In the genomic region with DNA sequence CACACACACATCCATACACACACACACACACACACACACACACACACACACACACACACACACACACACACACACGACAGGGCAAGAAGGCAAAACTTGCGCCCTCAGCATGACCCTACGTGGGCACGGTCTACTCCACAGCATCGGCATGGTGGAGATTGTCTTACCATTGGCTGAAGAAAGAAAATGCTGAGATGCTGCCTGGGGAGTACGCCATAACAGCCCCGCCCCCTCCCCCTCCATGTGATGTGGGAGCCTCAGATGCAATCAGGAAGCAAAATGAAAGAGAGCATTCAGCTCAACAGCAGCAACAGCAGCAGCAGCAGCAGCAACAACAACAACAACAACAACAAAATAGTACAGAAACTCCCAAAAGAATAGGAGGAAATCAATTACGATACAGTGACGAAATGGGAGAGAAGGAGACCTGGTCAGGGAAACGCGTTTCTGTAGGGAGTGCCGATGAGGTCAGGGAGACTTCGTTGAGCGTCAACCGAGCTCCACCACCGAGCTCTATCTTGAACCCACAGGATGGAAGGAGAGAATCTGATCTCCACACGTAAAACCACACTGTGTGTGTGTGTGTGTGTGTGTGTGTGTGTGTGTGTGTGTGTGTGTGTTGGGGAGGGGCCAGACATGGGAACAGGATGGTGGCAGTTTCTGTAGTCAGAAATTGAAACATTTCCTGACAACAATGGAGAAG, we compare ENCODE assay signal across 8 mouse cellular contexts. TPM values are rescaled to one million over a fixed set of nuclear protein-coding genes. Genes with fewer than 3 reads are reported as not detected.
A peak's percentile ranks its signal among the peaks of the same experiment; 100 is the strongest.
DNase-seq lines count a peak whose midpoint lies in the region; ATAC-seq and TF ChIP-seq lines count a peak whose summit lies in the region.

No protein-coding gene starts in this region.

- no peak for TF ChIP-seq CTCF in lung, adult 2 months (IDR thresholded peaks at IDR 0.05; ENCODE audit: insufficient read depth, low read length)
- TF ChIP-seq CTCF in liver, embryonic 14.5 days (IDR thresholded peaks at IDR 0.05; ENCODE audit: low read depth) = no peak
- no peak for TF ChIP-seq CTCF in stomach, postnatal 0 days (IDR thresholded peaks at IDR 0.05; ENCODE audit: low read depth)

- H3K27me3 ChIP-seq in hindbrain, embryonic 13.5 days = no peaks in the 10 kb centered on the region
- H3K27me3 ChIP-seq in liver, embryonic 14.5 days (ENCODE audit: control insufficient read depth, insufficient read depth, low read length) = no peaks in the 10 kb centered on the region
- no peaks in the 10 kb centered on the region for H3K27me3 ChIP-seq in stomach, postnatal 0 days (ENCODE audit: control insufficient read depth, insufficient read depth, low read length)
- no peaks in the 10 kb centered on the region for H3K27me3 ChIP-seq in forebrain, embryonic 11.5 days (ENCODE audit: control insufficient read depth, insufficient read depth, low read length)

- TF ChIP-seq POLR2A in lung, adult 2 months (IDR thresholded peaks at IDR 0.05; ENCODE audit: borderline replicate concordance, extremely low read depth, low read depth, low read length) = no peak

- H3K27ac ChIP-seq in hindbrain, embryonic 13.5 days = peak overlapping the region; percentile 52
- H3K27ac ChIP-seq in liver, embryonic 14.5 days = no peak overlapping the region
- 0 out of 2 replicates have a peak overlapping the region, but pooled peaks have one; percentile 30 for H3K27ac ChIP-seq in stomach, postnatal 0 days (replicated peaks)
- no peak overlapping the region for H3K27ac ChIP-seq in forebrain, embryonic 11.5 days (ENCODE audit: low read depth, low read length)

- H3K4me3 ChIP-seq in lung, adult 2 months (replicated peaks; ENCODE audit: extremely low read depth, low read depth, low read length) = peak overlapping the region; percentile 51
- H3K4me3 ChIP-seq in hindbrain, embryonic 13.5 days = no peak overlapping the region
- H3K4me3 ChIP-seq in liver, embryonic 14.5 days (ENCODE audit: insufficient read depth in 1 of 2, low read depth in 2 of 2, low read length in 2 of 2) = peak overlapping the region in 1 of 2 experiments; percentile 7; a peak in 1 of 4 replicates
- H3K4me3 ChIP-seq in stomach, postnatal 0 days (ENCODE audit: low read depth, low read length) = no peak overlapping the region
- H3K4me3 ChIP-seq in forebrain, embryonic 11.5 days (ENCODE audit: low read depth, low read length) = no peak overlapping the region

- ATAC-seq in hindbrain, embryonic 13.5 days (ENCODE audit: low FRiP score) = peak; percentile 35; the same call in 1 of the 2 replicates
- no peak; the same call in 1 of the 2 replicates for ATAC-seq in liver, embryonic 14.5 days (ENCODE audit: insufficient read depth)
- no peak for ATAC-seq in stomach, postnatal 0 days (ENCODE audit: low FRiP score, low TSS enrichment)
- no peak for ATAC-seq in forebrain, embryonic 11.5 days (replicated peaks; ENCODE audit: low FRiP score)

- H3K36me3 ChIP-seq in hindbrain, embryonic 13.5 days = no peaks in the 10 kb centered on the region
- no peaks in the 10 kb centered on the region for H3K36me3 ChIP-seq in liver, embryonic 14.5 days (replicated peaks; ENCODE audit: control insufficient read depth, insufficient read depth, low read depth)
- no peaks in the 10 kb centered on the region for H3K36me3 ChIP-seq in stomach, postnatal 0 days (ENCODE audit: control insufficient read depth, insufficient read depth, low read length)
- H3K36me3 ChIP-seq in forebrain, embryonic 11.5 days (ENCODE audit: control insufficient read depth, insufficient read depth, low read length) = no peaks in the 10 kb centered on the region

- WGBS in lung, adult 2 months = 33% methylated on average over 17 of the region's 17 CpGs
- 62% methylated on average over 17 of the region's 17 CpGs for WGBS in hindbrain, embryonic 13.5 days
- WGBS in liver, embryonic 14.5 days (ENCODE audit: insufficient replicate concordance) = 20% methylated on average over 17 of the region's 17 CpGs
- 64% methylated on average over 16 of the region's 17 CpGs for WGBS in stomach, postnatal 0 days
- WGBS in forebrain, embryonic 11.5 days = 78% methylated on average over 17 of the region's 17 CpGs

- H3K4me1 ChIP-seq in lung, adult 2 months (ENCODE audit: control insufficient read depth, insufficient read depth, low read length) = peaks cover 8% of the 10 kb centered on the region; the same call in 1 of the 2 replicates
- H3K4me1 ChIP-seq in hindbrain, embryonic 13.5 days (replicated peaks) = peaks cover 8% of the 10 kb centered on the region
- peaks cover 0 to 3% of the 10 kb centered on the region in 2 experiments; a peak in 2 of 4 replicates for H3K4me1 ChIP-seq in liver, embryonic 14.5 days (replicated peaks; ENCODE audit: control insufficient read depth in 2 of 2, insufficient read depth in 2 of 2, low read length in 1 of 2)
- peaks cover 3% of the 10 kb centered on the region; the same call in 1 of the 2 replicates for H3K4me1 ChIP-seq in stomach, postnatal 0 days (replicated peaks; ENCODE audit: control insufficient read depth, insufficient read depth)
- 0 out of 2 replicates have a peak, but pooled peaks cover 2% of the 10 kb centered on the region for H3K4me1 ChIP-seq in forebrain, embryonic 11.5 days (replicated peaks; ENCODE audit: control insufficient read depth, insufficient read depth, low read length)

- no peaks in the 10 kb centered on the region; the same call in 1 of the 2 replicates for H3K9me3 ChIP-seq in hindbrain, embryonic 13.5 days
- no peaks in the 10 kb centered on the region for H3K9me3 ChIP-seq in liver, embryonic 14.5 days (ENCODE audit: control insufficient read depth, low read length)
- no peaks in the 10 kb centered on the region for H3K9me3 ChIP-seq in stomach, postnatal 0 days (ENCODE audit: control insufficient read depth, low read length)
- H3K9me3 ChIP-seq in forebrain, embryonic 11.5 days (ENCODE audit: control insufficient read depth, low read length) = no peaks in the 10 kb centered on the region

- peak overlapping the region; percentile 29; the same call in 1 of the 2 replicates for H3K9ac ChIP-seq in hindbrain, embryonic 13.5 days
- no peak overlapping the region for H3K9ac ChIP-seq in liver, embryonic 14.5 days (replicated peaks)
- H3K9ac ChIP-seq in stomach, postnatal 0 days (ENCODE audit: low read length) = peak overlapping the region; percentile 47; the same call in 1 of the 2 replicates
- H3K9ac ChIP-seq in forebrain, embryonic 11.5 days (ENCODE audit: low read length) = no peak overlapping the region

- no peak for DNase-seq in lung, adult 2 months
- no peak for DNase-seq in lung, postnatal 25 days (ENCODE audit: low spot score)
- peak in 1 of 3 experiments; percentile 6 for DNase-seq in liver, embryonic 14.5 days (ENCODE audit: low read depth in 3 of 3, low spot score in 3 of 3)
- no peak for DNase-seq in stomach, postnatal 0 days (ENCODE audit: low spot score)
- DNase-seq in layer of hippocampus, postnatal 10 days (ENCODE audit: low spot score in 2 of 2) = no peak
- no peak for DNase-seq in forebrain, embryonic 11.5 days (ENCODE audit: low spot score)
- DNase-seq in urinary bladder, adult 2 months (ENCODE audit: low spot score) = no peak

- no peak overlapping the region for H3K4me2 ChIP-seq in hindbrain, embryonic 13.5 days
- H3K4me2 ChIP-seq in liver, embryonic 14.5 days (ENCODE audit: low read depth) = peak overlapping the region; percentile 41
- no peak overlapping the region for H3K4me2 ChIP-seq in stomach, postnatal 0 days (replicated peaks; ENCODE audit: low read depth)
- no peak overlapping the region for H3K4me2 ChIP-seq in forebrain, embryonic 11.5 days (ENCODE audit: low read depth, low read length, severe bottlenecking)

- TF ChIP-seq EP300 in liver, embryonic 14.5 days (IDR thresholded peaks at IDR 0.05; ENCODE audit: low read depth) = no peak
- TF ChIP-seq EP300 in stomach, postnatal 0 days (optimal IDR thresholded peaks at IDR 0.05) = no peak

RNA-seq across cellular contexts. Expression of a gene that starts 21.5 kb away (rescaled TPM):
- 8.3 and 8.7 TPM in 2 replicates for polyA plus RNA-seq in lung, adult 2 months (2012; rRNA removed)
- polyA plus RNA-seq in hindbrain, embryonic 13.5 days (2015; fragmentation: Nextera tagmentation; extraction: Ambion mirVana) = 22.1 and 24.6 TPM in 2 replicates
- 0.04 and 0.14 TPM in 2 replicates for polyA plus RNA-seq in liver, embryonic 14.5 days (2012; rRNA removed)
- polyA plus RNA-seq in liver, embryonic 14.5 days (2014; fragmentation: Nextera tagmentation; extraction: Ambion mirVana) = not detected in 2 replicates
- 11.6 and 12.8 TPM in 2 replicates for polyA plus RNA-seq in stomach, postnatal 0 days (2015; fragmentation: Nextera tagmentation; extraction: Ambion mirVana)
- 1 to 10 TPM; 5.4 to 6.8 TPM for total RNA-seq in layer of hippocampus, postnatal 10 days (2021)
- polyA plus RNA-seq in forebrain, embryonic 11.5 days (2014; fragmentation: Nextera tagmentation; extraction: Ambion mirVana) = 3.5 and 3.9 TPM in 2 replicates
- 2.3 and 2.5 TPM in 2 replicates for polyA plus RNA-seq in urinary bladder, adult 2 months (2012; rRNA removed)

RNA-seq across cellular contexts. Expression of a gene that starts 41.4 kb away (rescaled TPM):
- polyA plus RNA-seq in lung, adult 2 months (2012; rRNA removed) = not detected in 2 replicates
- polyA plus RNA-seq in hindbrain, embryonic 13.5 days (2015; fragmentation: Nextera tagmentation; extraction: Ambion mirVana) = not detected in 2 replicates
- not detected in 2 replicates for polyA plus RNA-seq in liver, embryonic 14.5 days (2012; rRNA removed)
- polyA plus RNA-seq in liver, embryonic 14.5 days (2014; fragmentation: Nextera tagmentation; extraction: Ambion mirVana) = not detected in 2 replicates
- 2.6 and 5.3 TPM in 2 replicates for polyA plus RNA-seq in stomach, postnatal 0 days (2015; fragmentation: Nextera tagmentation; extraction: Ambion mirVana)
- total RNA-seq in layer of hippocampus, postnatal 10 days (2021) = not detected
- not detected in 2 replicates for polyA plus RNA-seq in forebrain, embryonic 11.5 days (2014; fragmentation: Nextera tagmentation; extraction: Ambion mirVana)
- not detected in 2 replicates for polyA plus RNA-seq in urinary bladder, adult 2 months (2012; rRNA removed)

RNA-seq across cellular contexts. Expression of a gene that starts 54.0 kb away (rescaled TPM):
- polyA plus RNA-seq in lung, adult 2 months (2012; rRNA removed) = 51.6 and 53.3 TPM in 2 replicates
- polyA plus RNA-seq in hindbrain, embryonic 13.5 days (2015; fragmentation: Nextera tagmentation; extraction: Ambion mirVana) = 29.2 and 34.0 TPM in 2 replicates
- 55.1 and 63.6 TPM in 2 replicates for polyA plus RNA-seq in liver, embryonic 14.5 days (2012; rRNA removed)
- 27.7 and 30.4 TPM in 2 replicates for polyA plus RNA-seq in liver, embryonic 14.5 days (2014; fragmentation: Nextera tagmentation; extraction: Ambion mirVana)
- 29.3 and 31.2 TPM in 2 replicates for polyA plus RNA-seq in stomach, postnatal 0 days (2015; fragmentation: Nextera tagmentation; extraction: Ambion mirVana)
- 10 to 100 TPM; 52.8 to 53.3 TPM for total RNA-seq in layer of hippocampus, postnatal 10 days (2021)
- 53.0 TPM in 2 replicates for polyA plus RNA-seq in forebrain, embryonic 11.5 days (2014; fragmentation: Nextera tagmentation; extraction: Ambion mirVana)
- polyA plus RNA-seq in urinary bladder, adult 2 months (2012; rRNA removed) = 41.5 and 50.3 TPM in 2 replicates

Comparison
In these comparisons a context has a peak if more than half of its experiments do, and no peak if none do; other contexts are left out.
1. H3K27ac ChIP-seq: peak in hindbrain, embryonic 13.5 days (single experiment) and stomach, postnatal 0 days (single experiment); none in liver, embryonic 14.5 days (single experiment) and forebrain, embryonic 11.5 days (single experiment).
2. H3K9ac ChIP-seq: peak in hindbrain, embryonic 13.5 days (single experiment) and stomach, postnatal 0 days (single experiment); none in liver, embryonic 14.5 days (single experiment) and forebrain, embryonic 11.5 days (single experiment).